Mouse (Mus musculus) frontal cortex, postnatal 36 days (tissue): ENCODE data around the gene Tmod1.

Experiments used
- DNase-seq, 2 experiments: peaks; one replicate each; pipeline ENCODE4 v3.0.0; 2022; ENCODE audit warnings: low spot score in 2 of 2

Tmod1 gene

DNA sequence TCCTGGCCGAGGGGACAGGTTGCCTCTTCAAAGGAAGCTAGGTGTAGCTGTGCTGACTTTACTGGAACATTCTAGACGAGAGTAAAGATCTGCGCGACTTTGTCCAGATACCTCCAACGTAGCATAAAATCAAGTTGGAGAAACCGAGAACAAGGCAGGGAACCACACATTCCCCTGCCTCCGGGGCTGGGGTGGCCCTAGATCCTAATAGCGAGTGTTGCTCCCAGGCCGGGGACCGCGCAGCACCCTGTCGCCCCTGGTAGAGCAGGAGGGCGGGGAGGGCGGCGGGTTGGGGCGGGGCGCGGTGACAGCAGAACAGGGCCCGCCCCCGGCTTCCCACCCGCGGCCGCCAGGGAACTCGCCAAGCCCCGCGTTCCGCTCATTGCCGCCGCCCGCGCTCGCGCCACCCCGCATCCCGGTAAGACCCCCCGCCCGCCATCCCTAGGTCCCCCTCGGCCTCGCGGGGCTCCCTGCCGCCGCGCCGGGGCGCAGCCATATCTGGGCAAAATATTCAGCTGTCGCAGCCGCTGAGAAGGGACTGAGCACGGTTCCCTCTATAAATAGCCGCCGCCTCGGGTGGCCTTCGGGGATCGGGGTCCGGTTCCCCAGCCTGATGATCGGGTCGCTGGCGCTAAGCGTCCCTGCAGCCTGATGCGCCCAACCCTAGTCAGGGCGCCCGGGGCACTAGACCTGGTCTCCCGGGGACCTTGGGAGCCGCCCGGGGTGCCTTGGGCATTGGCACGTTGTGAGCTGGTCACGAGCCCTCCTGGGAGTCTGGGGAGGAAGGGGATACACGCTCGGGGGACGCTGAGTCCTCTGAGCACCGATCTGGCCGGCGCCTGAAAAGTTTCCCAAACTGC is at the start of gene Tmod1:
Gene Tmod1 (plus strand): TSS at position 44 of the 860 bp plus-strand sequence.
- peak; percentile 62 to 63 for DNase-seq

GRCm38 (mm10) chr4:45990427-45991135 is 48.2 kb upstream of the Tmod1 start:
- no peak for DNase-seq

DNA sequence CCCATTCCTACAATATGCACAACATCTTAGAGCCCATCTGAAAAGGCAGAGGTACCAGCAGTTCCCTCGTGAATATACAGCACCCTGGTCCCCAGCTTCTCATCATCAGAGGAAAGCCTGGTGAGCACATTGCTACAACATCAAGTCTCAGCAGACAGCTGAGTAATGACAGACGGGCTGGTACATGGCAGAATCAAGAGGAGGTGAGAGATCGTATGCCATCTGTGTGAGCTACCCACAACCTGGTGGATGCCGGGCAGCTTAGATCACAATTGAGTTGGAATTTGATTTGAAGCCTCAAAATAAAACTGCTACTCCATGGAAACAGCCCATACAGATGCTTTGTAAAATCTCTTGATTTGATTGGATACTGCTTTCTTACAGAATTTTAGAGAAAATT is 40.2 kb upstream of the Tmod1 start:
- DNase-seq: peak in 1 of 2 experiments; percentile 22

GRCm38 (mm10) chr4:46008142-46008793 is 30.5 kb upstream of the Tmod1 start:
- no peak for DNase-seq

GRCm38 (mm10) chr4:46011698-46012097 is 27.0 kb upstream of the Tmod1 start:
- DNase-seq: no peak

- DNase-seq: no peak
Measured at GRCm38 (mm10) chr4:46015605-46016004, 23.1 kb upstream of the Tmod1 start.

- no peak for DNase-seq
Measured at GRCm38 (mm10) chr4:46023021-46023481, 15.7 kb upstream of the Tmod1 start.

- DNase-seq: peak in 1 of 2 experiments; percentile 41
Measured at GRCm38 (mm10) chr4:46025893-46026292, 12.8 kb upstream of the Tmod1 start.

- no peak for DNase-seq
Measured at GRCm38 (mm10) chr4:46028224-46028623, 10.5 kb upstream of the Tmod1 start.

DNA sequence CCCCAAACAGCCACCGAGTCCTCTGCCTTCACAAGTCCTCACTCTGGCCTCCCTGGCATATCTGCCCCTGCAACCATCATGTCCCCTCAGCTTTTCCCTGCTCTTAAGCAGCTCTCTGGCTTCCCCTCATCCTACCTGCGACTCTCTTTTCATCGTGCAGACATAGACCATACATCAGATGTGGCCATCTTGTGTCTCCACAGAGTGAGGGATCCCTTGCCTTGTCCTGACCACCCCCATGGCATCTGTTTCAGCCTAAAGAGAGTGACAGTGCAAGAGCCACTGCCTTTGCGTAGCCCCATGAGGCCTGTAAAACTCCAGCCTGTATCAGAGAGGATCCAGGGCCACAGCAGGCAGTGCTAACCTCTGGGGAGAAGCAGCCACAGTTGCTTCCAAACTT is 10.0 kb upstream of the Tmod1 start:
- DNase-seq: no peak

DNA sequence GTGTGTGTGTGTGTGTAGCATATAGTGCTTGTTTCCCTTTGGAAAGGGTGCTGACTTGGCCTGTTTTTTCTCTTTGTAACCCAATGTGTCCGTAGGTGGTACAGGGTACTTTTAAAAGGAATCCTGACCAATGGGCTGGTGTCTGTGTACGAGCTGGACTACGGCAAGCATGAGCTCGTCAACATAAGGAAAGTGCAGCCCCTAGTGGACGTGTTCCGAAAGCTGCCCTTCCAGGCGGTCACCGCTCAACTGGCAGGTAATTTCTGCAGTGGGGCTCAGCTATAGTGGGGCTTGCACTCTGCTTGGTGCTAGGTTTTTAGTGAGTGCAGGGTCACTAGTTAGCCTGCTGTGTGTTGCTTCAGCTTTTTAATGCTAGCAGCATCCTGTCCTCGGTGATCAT is 9.2 kb upstream of the Tmod1 start:
- DNase-seq: no peak

DNA sequence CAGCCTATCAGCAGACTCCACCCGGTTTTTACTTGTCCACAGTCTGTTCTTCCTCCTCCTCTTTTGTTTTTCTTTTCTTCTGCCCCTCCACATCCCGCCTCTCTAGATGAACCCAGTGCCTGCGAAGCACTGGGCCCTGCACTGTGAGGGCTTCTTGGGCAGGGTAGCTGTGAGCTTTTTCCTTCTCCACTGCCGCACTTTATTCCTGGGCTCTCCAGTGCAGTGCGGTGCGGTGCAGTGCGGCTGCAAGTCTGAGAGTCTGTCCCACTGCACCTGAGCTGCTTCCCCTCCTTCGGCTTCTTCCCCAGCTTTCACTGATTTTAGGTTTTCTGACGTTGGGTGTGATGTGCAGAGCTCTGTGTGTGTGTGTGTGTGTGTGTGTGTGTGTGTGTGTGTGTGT is 6.3 kb upstream of the Tmod1 start:
- no peak for DNase-seq

GRCm38 (mm10) chr4:46033197-46033596 is 5.5 kb upstream of the Tmod1 start:
- DNase-seq: no peak

DNA sequence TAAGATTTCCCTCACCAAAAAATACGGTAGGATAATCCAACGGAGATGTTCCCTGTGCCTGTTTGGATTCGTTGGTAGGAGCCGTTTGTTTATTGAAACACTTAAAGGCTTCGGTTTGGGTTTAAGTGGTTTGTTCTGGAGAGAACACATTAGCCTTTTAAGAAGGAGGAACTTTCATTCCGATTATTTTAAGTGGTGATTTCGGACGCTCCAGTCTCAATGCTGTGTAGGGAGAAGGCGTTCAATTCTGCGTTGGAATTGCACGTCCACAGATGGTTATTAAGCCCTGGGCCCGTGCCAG is 194 bp upstream of the Tmod1 start:
- DNase-seq: no peak

GRCm38 (mm10) chr4:46039899-46040298 is 1.2 kb downstream of the Tmod1 start:
- DNase-seq: no peak

DNA sequence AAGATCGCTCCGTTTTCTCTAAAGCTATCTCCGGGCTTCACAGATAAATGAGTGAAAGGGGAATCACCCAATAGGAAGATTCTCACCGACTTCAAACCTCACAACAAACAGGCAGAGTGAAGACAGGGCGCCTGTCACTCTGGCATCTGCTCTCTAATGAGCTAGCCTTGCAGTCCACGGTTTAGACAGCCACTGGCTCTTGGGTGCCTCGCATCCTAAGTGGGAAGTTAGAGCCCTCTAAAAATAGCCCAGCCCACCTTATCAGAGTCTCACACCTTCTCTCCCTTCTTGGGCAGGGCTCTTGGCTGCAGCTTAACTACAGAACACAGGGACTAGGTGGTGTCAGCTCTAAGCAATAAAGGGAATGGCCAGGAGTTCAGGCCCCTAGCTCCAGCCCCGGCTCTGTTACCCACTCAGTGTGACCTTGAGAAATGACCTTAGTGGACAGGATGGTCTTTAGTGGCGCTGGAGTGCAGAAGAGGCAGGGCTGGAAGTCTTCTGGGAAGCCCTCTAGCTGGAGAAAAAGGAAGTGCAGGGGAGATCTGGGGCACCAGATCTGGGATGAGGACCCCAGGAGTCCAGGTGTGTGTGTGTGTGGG is 2.0 kb downstream of the Tmod1 start:
- peak in 1 of 2 experiments; percentile 65 for DNase-seq

GRCm38 (mm10) chr4:46041761-46042504 is 3.2 kb downstream of the Tmod1 start:
- DNase-seq: no peak

DNA sequence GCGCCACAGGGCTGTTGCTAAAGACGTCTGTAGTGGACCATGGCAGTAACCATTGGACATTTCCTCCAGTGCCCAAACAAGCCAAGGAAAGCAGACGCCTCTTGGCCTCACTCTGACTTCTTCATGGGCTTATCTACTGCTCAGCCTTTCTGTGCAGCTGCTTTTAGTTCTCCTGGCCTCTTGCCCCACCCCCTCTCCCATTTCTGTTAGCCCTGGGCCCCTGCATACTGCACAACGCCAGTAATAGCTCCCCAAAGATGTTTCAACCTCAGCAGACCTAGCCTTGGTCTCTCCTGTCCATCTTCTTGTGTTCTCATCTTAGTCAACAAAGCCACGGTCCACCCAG is 3.7 kb downstream of the Tmod1 start:
- DNase-seq: no peak

DNA sequence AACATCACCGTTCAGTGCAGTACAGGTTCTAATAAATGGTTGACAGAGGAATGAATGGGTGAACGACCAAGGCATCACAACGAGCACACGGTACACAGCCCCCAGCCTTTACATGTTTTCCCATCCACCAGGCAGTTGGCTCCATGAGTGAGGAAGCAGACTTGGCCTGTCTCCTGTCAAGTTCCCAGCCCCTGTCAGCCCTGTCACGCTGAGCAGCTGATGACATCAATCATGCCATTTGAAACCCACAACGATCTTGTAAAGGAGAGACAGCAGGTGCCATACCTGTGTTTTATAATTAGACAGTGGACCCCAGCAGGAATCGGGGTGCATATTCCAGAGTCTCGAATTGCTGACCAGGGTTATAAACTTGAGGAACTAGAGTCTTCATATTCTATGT is 4.6 kb downstream of the Tmod1 start:
- DNase-seq: no peak

- DNase-seq: no peak
Measured at GRCm38 (mm10) chr4:46047971-46048370, 9.2 kb downstream of the Tmod1 start.

GRCm38 (mm10) chr4:46048418-46048817 is 9.7 kb downstream of the Tmod1 start:
- DNase-seq: no peak
